Mouse (Mus musculus) neural tube, embryonic 14.5 days (tissue): ENCODE measurements around the gene Mfng. TPM values are rescaled to one million over a fixed set of nuclear protein-coding genes. Genes with fewer than 3 reads are reported as not detected.

Source experiments
- ATAC-seq: fragments of 200-750 bp; cut with Nextera tagmentation; 2 replicates; pipeline ENCODE4 v1.8.0; 2017; ENCODE audit warnings: low read depth, mild to moderate bottlenecking, moderate TSS enrichment, moderate library complexity
- H3K27ac ChIP-seq: fragments of 300-500 bp; sonication (generic); 2 replicates; pipeline ENCODE4 v1.5.1; 2014; ENCODE audit warnings: low read depth, mild to moderate bottlenecking, control low read depth, low read length, moderate library complexity, mixed read lengths
- H3K27me3 ChIP-seq: fragments of 300-500 bp; sonication (generic); 2 replicates; pipeline ENCODE4 v1.6.1; 2014; ENCODE audit warnings: low read length; ENCODE audit not compliant: control insufficient read depth, insufficient read depth
- H3K36me3 ChIP-seq: fragments of 300-500 bp; sonication (generic); 2 replicates; pipeline ENCODE4 v1.6.1; 2014; ENCODE audit warnings: low read length, mixed read lengths; ENCODE audit not compliant: control insufficient read depth, insufficient read depth
- H3K4me1 ChIP-seq: fragments of 300-500 bp; sonication (generic); 2 replicates; pipeline ENCODE4 v1.6.1; 2014; ENCODE audit warnings: low read length; ENCODE audit not compliant: control insufficient read depth, insufficient read depth
- H3K4me2 ChIP-seq: fragments of 300-500 bp; sonication (generic); 2 replicates; pipeline ENCODE4 v1.6.1; 2014; ENCODE audit warnings: mild to moderate bottlenecking, low read depth, low read length, control low read depth
- H3K4me3 ChIP-seq: fragments of 300-500 bp; sonication (generic); 2 replicates; pipeline ENCODE4 v1.5.1; 2014; ENCODE audit warnings: low read depth, low read length, control low read depth, mixed read lengths
- H3K9ac ChIP-seq: fragments of 300-500 bp; sonication (generic); replicated peaks from 2 replicates; pipeline ENCODE4 v1.6.1; 2014; ENCODE audit warnings: low read depth, mild to moderate bottlenecking, control low read depth, low read length, mixed read lengths
- H3K9me3 ChIP-seq: fragments of 300-500 bp; sonication (generic); 2 replicates; pipeline ENCODE4 v1.6.1; 2016; ENCODE audit warnings: low read length; ENCODE audit not compliant: control insufficient read depth
- WGBS: fragments of 180-500 bp; shearing (Covaris S2); extraction: QIAGEN DNeasy Blood & Tissue Kit; methylation state at CpG from one replicate; pipeline ENCODE4 v1.1.7; 2014; 5-methylcytosine and 5-hydroxymethylcytosine counted together
- polyA plus RNA-seq: library from polyadenylated mRNA; unstranded; fragments of >200 nt; fragmentation: Nextera tagmentation; extraction: Ambion mirVana; gene quantifications from 2 replicates; pipeline ENCODE4 v1.2.1, GENCODE M21; 2014

Gene Mfng
- polyA plus RNA-seq, 1 experiment from 2014 or later = 6.9 TPM

DNA sequence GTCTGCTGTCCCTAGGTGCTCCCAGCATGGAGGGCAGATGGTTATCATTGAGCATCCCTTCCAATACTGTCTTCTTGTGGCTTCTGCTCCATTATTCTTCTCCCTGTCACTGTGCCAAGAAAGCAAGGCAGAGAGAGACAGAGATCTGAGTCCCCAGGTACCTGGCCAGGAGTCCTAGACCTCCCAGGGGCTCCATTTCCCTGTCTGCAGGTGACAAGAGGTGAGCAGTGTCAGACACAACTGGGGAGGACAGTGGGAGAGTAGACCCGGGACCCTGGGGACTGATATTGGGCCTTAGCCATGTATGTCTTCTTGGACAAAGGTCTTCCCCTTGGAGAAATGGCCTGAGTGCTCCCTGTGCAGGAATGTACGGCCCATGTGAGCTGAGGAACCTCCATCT lies 32.1 kb upstream of the Mfng start:
- 81% methylated on average over 2 of the region's 2 CpGs for WGBS
- H3K9ac ChIP-seq = no peak overlapping the region
- H3K4me1 ChIP-seq = peaks cover 8% of the 10 kb centered on the region
- H3K36me3 ChIP-seq = no peaks in the 10 kb centered on the region
- no peak overlapping the region for H3K27ac ChIP-seq
- peaks cover 19% of the 10 kb centered on the region for H3K27me3 ChIP-seq
- ATAC-seq = no peak
- no peaks in the 10 kb centered on the region for H3K9me3 ChIP-seq
- H3K4me3 ChIP-seq = no peak overlapping the region
- no peak overlapping the region for H3K4me2 ChIP-seq

DNA sequence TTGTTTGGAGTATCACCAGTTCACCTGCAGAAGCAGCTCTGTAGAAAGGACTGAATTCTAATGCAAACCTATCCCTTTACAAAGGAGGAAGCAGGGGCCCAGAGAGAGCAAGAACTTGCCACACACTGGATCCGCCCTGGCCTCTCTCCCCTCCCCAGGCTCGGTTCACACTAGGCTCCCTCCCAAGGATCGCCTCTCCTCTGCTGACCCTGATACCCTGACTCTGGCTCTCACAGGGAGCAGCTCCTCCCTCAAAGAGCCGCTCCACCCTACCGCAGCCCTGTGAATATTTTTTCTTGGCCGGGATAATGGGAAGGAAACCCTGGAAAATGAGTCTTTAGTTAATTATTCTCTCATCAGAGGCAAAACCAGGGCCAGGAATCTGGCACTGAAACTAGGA lies 31.1 kb upstream of the Mfng start:
- Histone ChIP-seq H3K27ac (no peak overlapping the region), H3K4me3 (no peak overlapping the region), H3K36me3 (no peaks in the 10 kb centered on the region), H3K4me1 (peaks cover 8% of the 10 kb centered on the region), H3K4me2 (no peak overlapping the region), H3K27me3 (peaks cover 19% of the 10 kb centered on the region), H3K9ac (no peak overlapping the region), H3K9me3 (no peaks in the 10 kb centered on the region)
- no peak for ATAC-seq
- 13% methylated on average over 6 of the region's 6 CpGs for WGBS

DNA sequence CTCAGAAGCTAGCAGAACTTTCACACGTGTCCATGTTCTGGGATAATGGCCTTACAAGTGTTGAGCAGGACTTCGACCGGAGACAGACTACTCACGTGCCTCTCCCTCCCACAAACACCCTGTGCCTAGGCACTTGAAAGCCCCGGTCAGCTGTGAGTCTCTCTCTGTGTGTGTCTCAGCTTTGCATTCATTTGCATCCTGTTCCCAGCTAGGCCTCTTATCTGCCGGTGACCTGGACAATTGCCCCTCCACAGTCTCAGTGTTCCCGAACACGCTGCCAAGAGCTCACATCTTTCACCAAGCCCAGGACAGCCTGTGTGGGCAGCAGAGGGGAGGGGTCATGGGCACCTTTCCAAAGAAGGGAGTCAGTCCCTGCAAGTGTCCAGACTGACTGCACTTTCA lies 30.2 kb upstream of the Mfng start:
- H3K4me2 ChIP-seq = no peak overlapping the region
- H3K4me3 ChIP-seq = no peak overlapping the region
- H3K36me3 ChIP-seq = no peaks in the 10 kb centered on the region
- no peak for ATAC-seq
- H3K9ac ChIP-seq = no peak overlapping the region
- WGBS = 3% methylated on average over 8 of the region's 8 CpGs
- peaks cover 19% of the 10 kb centered on the region for H3K27me3 ChIP-seq
- H3K9me3 ChIP-seq = no peaks in the 10 kb centered on the region
- no peak overlapping the region for H3K27ac ChIP-seq
- H3K4me1 ChIP-seq = peaks cover 8% of the 10 kb centered on the region

DNA sequence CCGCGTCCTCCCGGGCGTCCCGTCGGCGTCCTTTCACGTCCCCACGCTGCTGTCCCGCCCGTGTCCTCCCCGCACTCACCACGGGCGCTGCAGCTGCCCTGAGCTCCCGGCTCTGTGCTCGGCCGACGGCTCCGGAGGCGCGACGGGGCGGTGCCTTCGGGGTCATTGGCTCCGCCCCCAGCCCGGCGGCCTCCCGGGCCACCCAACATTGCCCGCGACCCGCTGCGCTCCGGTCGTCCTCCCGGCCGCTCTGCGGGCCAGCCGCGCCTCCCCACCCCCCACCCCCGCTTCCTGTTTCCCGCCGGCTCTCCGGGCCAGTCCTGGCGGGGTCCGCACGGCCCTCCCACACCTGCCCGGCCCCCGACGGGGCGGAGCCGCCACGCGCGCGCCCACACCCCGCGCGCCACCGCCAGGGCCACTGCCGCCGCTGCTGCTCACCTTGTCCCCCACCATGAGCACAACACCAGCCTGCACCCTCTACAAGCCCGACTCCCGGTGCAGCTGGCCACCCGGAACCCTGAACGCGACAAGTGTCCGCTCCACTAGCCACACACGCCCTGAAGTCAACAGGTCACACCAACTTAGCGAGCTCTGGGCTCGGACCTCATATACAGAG lies 29.6 kb upstream of the Mfng start, which contains the start of gene Card10:
Card10 (minus strand) TSS at position 267 of the 616 bp plus-strand sequence.
- peak; percentile 28; the same call in 1 of the 2 replicates for ATAC-seq
- Histone ChIP-seq H3K27me3 (peaks cover 19% of the 10 kb centered on the region), H3K4me1 (peaks cover 8% of the 10 kb centered on the region), H3K4me2 (peak within 1 kb of the TSS; percentile 79), H3K27ac (no peak within 1 kb of the TSS), H3K9ac (peak within 1 kb of the TSS; percentile 52), H3K36me3 (no peaks in the 10 kb centered on the region), H3K9me3 (no peaks in the 10 kb centered on the region), H3K4me3 (peak within 1 kb of the TSS; percentile 44)
- under 1% methylated on average over 59 of the region's 70 CpGs for WGBS

DNA sequence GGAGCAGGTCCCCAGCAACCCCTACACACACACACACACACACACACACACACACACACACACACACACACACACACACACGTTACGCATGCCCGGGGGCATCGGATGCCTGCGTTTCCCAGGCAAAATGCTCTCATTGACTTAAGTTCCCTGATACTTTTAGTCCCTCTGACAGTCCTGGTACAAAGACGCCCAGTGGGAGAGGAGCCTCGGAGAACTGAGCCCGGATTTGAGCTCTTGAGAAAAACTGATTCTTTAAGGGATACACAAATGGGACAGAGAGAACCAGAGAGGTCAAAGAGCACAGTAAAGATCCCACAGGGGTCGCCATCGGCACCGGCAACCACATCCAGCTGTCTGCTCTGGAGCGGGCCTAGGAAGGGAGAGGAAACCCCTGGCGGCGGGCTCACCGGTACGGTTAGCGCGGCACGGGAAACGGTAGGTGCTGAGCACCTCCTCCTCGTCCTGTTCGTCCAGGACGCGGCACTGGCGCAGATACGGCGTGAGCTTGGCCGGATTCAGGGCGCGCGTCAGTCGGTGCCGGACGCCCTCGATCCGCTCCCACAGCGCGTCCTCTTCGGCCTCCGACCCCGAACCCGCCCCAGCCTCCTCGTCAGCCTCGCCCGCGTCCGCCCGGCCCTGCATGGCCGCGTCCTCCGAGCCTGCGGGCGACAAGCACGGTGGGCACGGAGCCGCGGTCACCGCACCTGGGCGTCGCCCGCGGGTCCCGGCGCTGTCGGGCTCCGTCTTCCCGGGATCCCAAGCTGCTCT lies 28.9 kb upstream of the Mfng start:
- Histone ChIP-seq H3K27me3 (peaks cover 19% of the 10 kb centered on the region), H3K27ac (no peak overlapping the region), H3K9ac (peak overlapping the region; percentile 52), H3K4me2 (peak overlapping the region; percentile 79), H3K4me3 (peak overlapping the region; percentile 44), H3K4me1 (peaks cover 8% of the 10 kb centered on the region), H3K9me3 (no peaks in the 10 kb centered on the region), H3K36me3 (no peaks in the 10 kb centered on the region)
- 6% methylated on average over 44 of the region's 67 CpGs for WGBS
- peak; percentile 14; the same call in 1 of the 2 replicates for ATAC-seq

DNA sequence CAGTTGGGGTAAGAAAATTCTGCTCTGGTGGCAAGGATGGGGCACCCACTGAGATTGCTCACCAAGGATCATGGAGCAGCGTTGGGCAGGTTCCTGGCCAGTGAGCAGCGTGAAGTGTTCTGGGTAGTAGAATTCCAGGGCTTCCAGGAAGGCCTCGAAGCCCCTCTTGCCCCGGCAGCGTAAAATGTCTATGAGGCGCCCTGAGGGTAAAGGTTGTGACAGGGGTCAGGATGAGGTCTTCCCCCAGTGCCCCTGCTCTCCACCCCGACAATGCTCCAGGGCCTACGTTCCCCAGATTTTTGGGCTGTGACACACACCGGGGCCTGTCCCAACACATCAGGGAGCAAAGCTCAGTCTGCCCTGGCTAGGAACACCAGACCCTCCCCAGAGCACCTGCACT lies 28.3 kb upstream of the Mfng start:
- peaks cover 10% of the 10 kb centered on the region for H3K4me1 ChIP-seq
- H3K9me3 ChIP-seq = no peaks in the 10 kb centered on the region
- H3K9ac ChIP-seq = no peak overlapping the region
- no peak for ATAC-seq
- H3K4me2 ChIP-seq = peak overlapping the region; percentile 79; the same call in 1 of the 2 replicates
- no peak overlapping the region for H3K4me3 ChIP-seq
- H3K36me3 ChIP-seq = no peaks in the 10 kb centered on the region
- 75% methylated on average over 9 of the region's 9 CpGs for WGBS
- H3K27ac ChIP-seq = no peak overlapping the region
- H3K27me3 ChIP-seq = peaks cover 19% of the 10 kb centered on the region

DNA sequence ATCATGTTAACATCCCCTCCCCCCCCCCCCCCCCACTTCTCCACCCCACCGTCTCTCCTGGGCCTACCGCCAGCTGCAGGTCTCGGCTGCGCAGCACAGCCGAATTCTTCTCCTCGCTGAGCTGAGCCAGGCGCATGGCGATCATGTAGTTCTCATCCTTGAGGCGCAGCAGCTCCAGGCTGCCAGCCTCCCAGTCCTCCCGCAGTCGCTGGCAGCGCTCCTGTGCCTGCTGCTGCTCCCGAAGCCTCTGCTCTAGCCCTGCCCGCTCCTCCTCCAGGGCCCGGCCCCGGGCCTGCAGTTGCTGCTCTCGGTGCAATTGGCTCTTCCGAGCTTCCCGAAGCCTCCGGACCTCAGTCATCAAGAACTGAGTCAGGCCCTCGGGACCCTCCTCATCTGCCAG lies 25.8 kb upstream of the Mfng start:
- 33% methylated on average over 21 of the region's 21 CpGs for WGBS
- H3K9ac ChIP-seq = no peak overlapping the region
- H3K4me3 ChIP-seq = no peak overlapping the region
- H3K9me3 ChIP-seq = no peaks in the 10 kb centered on the region
- H3K4me1 ChIP-seq = peaks cover 13% of the 10 kb centered on the region
- peaks cover 19% of the 10 kb centered on the region for H3K27me3 ChIP-seq
- H3K36me3 ChIP-seq = no peaks in the 10 kb centered on the region
- no peak overlapping the region for H3K4me2 ChIP-seq
- peak; percentile 55; the same call in 1 of the 2 replicates for ATAC-seq
- no peak overlapping the region for H3K27ac ChIP-seq

DNA sequence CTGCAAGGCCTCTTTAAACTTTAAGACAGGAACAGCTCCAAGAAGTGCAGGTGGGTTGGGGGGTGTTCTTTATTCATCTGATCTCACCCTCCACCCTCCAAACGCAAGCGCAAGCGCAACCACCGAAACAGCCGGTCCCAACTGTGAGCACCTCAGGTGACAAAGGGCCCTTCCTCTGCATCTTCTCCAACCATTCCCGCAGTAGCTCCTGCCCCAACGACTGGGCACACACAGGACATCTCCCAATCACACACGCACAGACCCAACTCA lies 23.7 kb upstream of the Mfng start:
- H3K4me3 ChIP-seq = no peak overlapping the region
- ATAC-seq = no peak

More for the DNA sequence above, 23.7 kb upstream of the Mfng start:
- Histone ChIP-seq H3K4me1 (peaks cover 7% of the 10 kb centered on the region), H3K9ac (no peak overlapping the region), H3K4me2 (no peak overlapping the region), H3K27me3 (peaks cover 6% of the 10 kb centered on the region), H3K27ac (no peak overlapping the region), H3K36me3 (no peaks in the 10 kb centered on the region), H3K9me3 (no peaks in the 10 kb centered on the region)
- 82% methylated on average over 8 of the region's 8 CpGs for WGBS
